Mouse (Mus musculus): ENCODE results near the gene Cept1.

- TF ChIP-seq CTCF (IDR thresholded peaks at IDR 0.05; ENCODE audit: low read depth) (no peak), EP300 (IDR thresholded peaks at IDR 0.05; ENCODE audit: low read depth) (no peak)
Observed at GRCm38 (mm10) chr3:106553411-106553810, 5.8 kb upstream of the Cept1 start.

All from liver, embryonic 14.5 days (tissue).